Mouse (Mus musculus): Measurements from ENCODE around the gene Ascc3.

DNA sequence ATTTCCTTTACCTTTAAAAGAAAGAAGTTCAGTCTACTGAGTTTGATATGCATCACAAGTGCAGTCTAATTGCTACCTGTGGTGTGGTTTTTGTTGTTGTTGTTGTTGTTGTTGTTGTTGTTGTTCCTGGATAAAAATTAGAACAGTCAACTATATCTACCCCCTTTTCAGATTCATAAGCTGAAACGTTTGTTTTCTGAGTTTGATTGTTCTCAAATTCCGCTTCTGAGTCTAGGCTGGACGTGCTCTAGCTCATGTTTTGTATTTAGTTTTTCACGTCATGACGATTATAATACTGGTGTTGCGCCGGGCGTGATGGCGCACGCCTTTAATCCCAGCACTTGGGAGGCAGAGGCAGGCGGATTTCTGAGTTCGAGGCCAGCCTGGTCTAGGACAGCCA, 902 bp downstream of the Ascc3 start:
- TF ChIP-seq CTCF (IDR thresholded peaks at IDR 0.05; ENCODE audit: low read depth) (no peak), EP300 (IDR thresholded peaks at IDR 0.05; ENCODE audit: low read depth) (no peak)

Measured in heart, postnatal 0 days (tissue).